Mouse (Mus musculus) limb, embryonic 12.5 days (tissue): ENCODE data around the gene Gng7. TPM values are rescaled to one million over a fixed set of nuclear protein-coding genes. Genes with fewer than 3 reads are reported as not detected.

ENCODE experiments used
- ATAC-seq: fragments of 200-750 bp; cut with Nextera tagmentation; 2 replicates; pipeline ENCODE4 v1.8.0; 2017; ENCODE audit warnings: low read depth, moderate TSS enrichment; ENCODE audit not compliant: insufficient number of reproducible peaks, insufficient read depth, low FRiP score, low TSS enrichment
- H3K27ac ChIP-seq: fragments of 300-500 bp; sonication (generic); 2 replicates; pipeline ENCODE4 v1.5.1; 2016; ENCODE audit warnings: mild to moderate bottlenecking, moderate library complexity
- H3K27me3 ChIP-seq: fragments of 300-500 bp; sonication (generic); 2 replicates; pipeline ENCODE4 v1.6.1; 2016; ENCODE audit warnings: mild to moderate bottlenecking, moderate library complexity
- H3K36me3 ChIP-seq: fragments of 300-500 bp; sonication (generic); 2 replicates; pipeline ENCODE4 v1.6.1; 2016; ENCODE audit warnings: mild to moderate bottlenecking, moderate library complexity
- H3K4me1 ChIP-seq: fragments of 300-500 bp; sonication (generic); replicated peaks from 2 replicates; pipeline ENCODE4 v1.6.1; 2016
- H3K4me2 ChIP-seq: fragments of 300-500 bp; sonication (generic); 2 replicates; pipeline ENCODE4 v1.6.1; 2016; ENCODE audit warnings: mild to moderate bottlenecking, moderate library complexity
- H3K4me3 ChIP-seq: fragments of 300-500 bp; sonication (generic); replicated peaks from 2 replicates; pipeline ENCODE4 v1.5.1; 2016; ENCODE audit warnings: mild to moderate bottlenecking
- H3K9ac ChIP-seq: fragments of 300-500 bp; sonication (generic); replicated peaks from 2 replicates; pipeline ENCODE4 v1.6.1; 2016; ENCODE audit warnings: mild to moderate bottlenecking, moderate library complexity
- H3K9me3 ChIP-seq: fragments of 300-500 bp; sonication (generic); 2 replicates; pipeline ENCODE4 v1.6.1; 2016; ENCODE audit warnings: mild to moderate bottlenecking, moderate library complexity
- WGBS: fragments of 180-500 bp; shearing (Covaris S2); methylation state at CpG from one replicate; pipeline ENCODE4 v1.1.7; 2016; 5-methylcytosine and 5-hydroxymethylcytosine counted together
- polyA plus RNA-seq: library from polyadenylated mRNA; unstranded; fragments of >200 nt; fragmentation: Nextera tagmentation; extraction: Ambion mirVana; gene quantifications from 2 replicates; pipeline ENCODE4 v1.2.1, GENCODE M21; 2016

Gene Gng7
- polyA plus RNA-seq, 1 experiment from 2014 or later = 6.2 TPM

- Histone ChIP-seq H3K9ac (no peak overlapping the region), H3K27ac (no peak overlapping the region), H3K4me3 (peak overlapping the region; percentile 15), H3K4me2 (peak overlapping the region; percentile 90), H3K36me3 (no peaks in the 10 kb centered on the region), H3K27me3 (peaks cover 62% of the 10 kb centered on the region), H3K9me3 (no peaks in the 10 kb centered on the region), H3K4me1 (peaks cover 86% of the 10 kb centered on the region)
- 5% methylated on average over 21 of the region's 21 CpGs for WGBS
- ATAC-seq = no peak
These were observed 81.2 kb downstream of the Gng7 start for GRCm38 (mm10) chr10:80933421-80933979.

GRCm38 (mm10) chr10:80932700-80933420, 81.9 kb downstream of the Gng7 start:
- Histone ChIP-seq H3K4me1 (peaks cover 79% of the 10 kb centered on the region), H3K36me3 (no peaks in the 10 kb centered on the region), H3K27ac (0 out of 2 replicates have a peak overlapping the region, but pooled peaks have one; percentile 45), H3K9ac (peak overlapping the region; percentile 45; the same call in 1 of the 2 replicates), H3K4me3 (peak overlapping the region; percentile 61), H3K4me2 (peak overlapping the region; percentile 90), H3K27me3 (peaks cover 62% of the 10 kb centered on the region), H3K9me3 (no peaks in the 10 kb centered on the region)
- 3% methylated on average over 17 of the region's 17 CpGs for WGBS
- no peak for ATAC-seq

GRCm38 (mm10) chr10:80932206-80932605, 82.5 kb downstream of the Gng7 start:
- no peak overlapping the region for H3K27ac ChIP-seq
- peaks cover 57% of the 10 kb centered on the region for H3K27me3 ChIP-seq

GRCm38 (mm10) chr10:80931695-80932094, 83.0 kb downstream of the Gng7 start:
- 2% methylated on average over 26 of the region's 26 CpGs for WGBS

More at GRCm38 (mm10) chr10:80932206-80932605, 82.5 kb downstream of the Gng7 start:
- peak overlapping the region; percentile 90 for H3K4me2 ChIP-seq
- WGBS = under 1% methylated on average over 20 of the region's 20 CpGs
- ATAC-seq = no peak
- H3K36me3 ChIP-seq = no peaks in the 10 kb centered on the region
- no peaks in the 10 kb centered on the region for H3K9me3 ChIP-seq
- peak overlapping the region; percentile 61 for H3K4me3 ChIP-seq
- peaks cover 73% of the 10 kb centered on the region for H3K4me1 ChIP-seq
- H3K9ac ChIP-seq = 0 out of 2 replicates have a peak overlapping the region, but pooled peaks have one; percentile 45

GRCm38 (mm10) chr10:80931153-80931671, 83.5 kb downstream of the Gng7 start:
- H3K4me2 ChIP-seq = peak overlapping the region; percentile 90
- H3K36me3 ChIP-seq = no peaks in the 10 kb centered on the region
- peaks cover 63% of the 10 kb centered on the region for H3K4me1 ChIP-seq
- no peaks in the 10 kb centered on the region for H3K9me3 ChIP-seq
- H3K9ac ChIP-seq = peak overlapping the region; percentile 73
- no peak for ATAC-seq
- H3K27me3 ChIP-seq = peaks cover 56% of the 10 kb centered on the region
- H3K27ac ChIP-seq = no peak overlapping the region
- WGBS = 4% methylated on average over 13 of the region's 14 CpGs
- H3K4me3 ChIP-seq = peak overlapping the region; percentile 61

More at GRCm38 (mm10) chr10:80931695-80932094, 83.0 kb downstream of the Gng7 start:
- no peaks in the 10 kb centered on the region for H3K36me3 ChIP-seq
- peak overlapping the region; percentile 61 for H3K4me3 ChIP-seq
- H3K27me3 ChIP-seq = peaks cover 57% of the 10 kb centered on the region
- no peak for ATAC-seq
- 0 out of 2 replicates have a peak overlapping the region, but pooled peaks have one; percentile 23 for H3K27ac ChIP-seq
- H3K4me2 ChIP-seq = peak overlapping the region; percentile 90
- H3K9me3 ChIP-seq = no peaks in the 10 kb centered on the region
- H3K9ac ChIP-seq = peak overlapping the region; percentile 45; the same call in 1 of the 2 replicates
- peaks cover 68% of the 10 kb centered on the region for H3K4me1 ChIP-seq

GRCm38 (mm10) chr10:80930361-80931152, 84.2 kb downstream of the Gng7 start:
- peaks cover 56% of the 10 kb centered on the region for H3K4me1 ChIP-seq
- no peak for ATAC-seq
- under 1% methylated on average over 45 of the region's 45 CpGs for WGBS

GRCm38 (mm10) chr10:80929299-80930226, 85.2 kb downstream of the Gng7 start, which contains the start of gene Gadd45b:
TSS of gene Gadd45b (plus strand) at chr10:80930073.
- Histone ChIP-seq H3K4me3 (peak within 1 kb of the TSS; percentile 61), H3K4me1 (peaks cover 51% of the 10 kb centered on the region), H3K27ac (peak within 1 kb of the TSS; percentile 87), H3K27me3 (peaks cover 42% of the 10 kb centered on the region), H3K36me3 (no peaks in the 10 kb centered on the region), H3K4me2 (peak within 1 kb of the TSS; percentile 90), H3K9ac (peak within 1 kb of the TSS; percentile 73), H3K9me3 (no peaks in the 10 kb centered on the region)
- under 1% methylated on average over 56 of the region's 56 CpGs for WGBS
- peak; percentile 85 for ATAC-seq

More at GRCm38 (mm10) chr10:80930361-80931152, 84.2 kb downstream of the Gng7 start:
- Histone ChIP-seq H3K4me2 (peak overlapping the region; percentile 90), H3K27ac (peak overlapping the region; percentile 59; the same call in 1 of the 2 replicates), H3K9ac (peak overlapping the region; percentile 73), H3K36me3 (no peaks in the 10 kb centered on the region), H3K27me3 (peaks cover 50% of the 10 kb centered on the region), H3K4me3 (peak overlapping the region; percentile 61), H3K9me3 (no peaks in the 10 kb centered on the region)

- no peaks in the 10 kb centered on the region for H3K36me3 ChIP-seq
- peak; percentile 52 for ATAC-seq
- peak overlapping the region; percentile 61 for H3K4me3 ChIP-seq
- peak overlapping the region; percentile 87 for H3K27ac ChIP-seq
- H3K9ac ChIP-seq = peak overlapping the region; percentile 53
- peaks cover 34% of the 10 kb centered on the region for H3K27me3 ChIP-seq
- peaks cover 46% of the 10 kb centered on the region for H3K4me1 ChIP-seq
- WGBS = under 1% methylated on average over 48 of the region's 48 CpGs
- H3K9me3 ChIP-seq = 0 out of 2 replicates have a peak, but pooled peaks cover 2% of the 10 kb centered on the region
- peak overlapping the region; percentile 87 for H3K4me2 ChIP-seq
These were observed 86.0 kb downstream of the Gng7 start for GRCm38 (mm10) chr10:80928586-80929298.

GRCm38 (mm10) chr10:80925472-80925871, 89.3 kb downstream of the Gng7 start:
- peaks cover 3% of the 10 kb centered on the region for H3K27me3 ChIP-seq
- peaks cover 22% of the 10 kb centered on the region for H3K4me1 ChIP-seq
- no peaks in the 10 kb centered on the region for H3K36me3 ChIP-seq
- ATAC-seq = no peak
- no peak overlapping the region for H3K4me3 ChIP-seq
- H3K4me2 ChIP-seq = no peak overlapping the region
- no peak overlapping the region for H3K27ac ChIP-seq
- 0 out of 2 replicates have a peak, but pooled peaks cover 3% of the 10 kb centered on the region for H3K9me3 ChIP-seq
- H3K9ac ChIP-seq = no peak overlapping the region
- WGBS = 49% methylated on average over 3 of the region's 3 CpGs
